Mouse (Mus musculus) limb, embryonic 14.5 days (tissue): ENCODE data around the gene Gm8180. TPM values are rescaled to one million over a fixed set of nuclear protein-coding genes. Genes with fewer than 3 reads are reported as not detected.
"Not testable (repeated sequence)": the region's sequence is repeated elsewhere in the genome, so short reads cannot be mapped to it uniquely, and the experiment has no call there.

ENCODE experiments used
- ATAC-seq: fragments of 200-750 bp; cut with Nextera tagmentation; 2 replicates; pipeline ENCODE4 v1.8.0; 2017; ENCODE audit warnings: low read depth, moderate number of reproducible peaks, moderate TSS enrichment; ENCODE audit not compliant: low FRiP score
- DNase-seq: peaks from one replicate; pipeline ENCODE4 v3.0.0-alpha.2; 2015; ENCODE audit warnings: low spot score
- H3K27ac ChIP-seq: fragments of 300-500 bp; sonication (generic); replicated peaks from 2 replicates; pipeline ENCODE4 v1.5.1; 2014; ENCODE audit warnings: low read depth, mild to moderate bottlenecking, low read length, moderate library complexity, mixed read lengths
- H3K27me3 ChIP-seq: fragments of 300-500 bp; sonication (generic); 2 replicates; pipeline ENCODE4 v1.6.1; 2014; ENCODE audit warnings: low read length, mixed read lengths; ENCODE audit not compliant: control insufficient read depth, insufficient read depth
- H3K36me3 ChIP-seq: fragments of 300-500 bp; sonication (generic); 2 replicates; pipeline ENCODE4 v1.6.1; 2014; ENCODE audit warnings: mild to moderate bottlenecking, low read length, moderate library complexity, mixed read lengths; ENCODE audit not compliant: control insufficient read depth, insufficient read depth
- H3K4me1 ChIP-seq: fragments of 300-500 bp; sonication (generic); 2 replicates; pipeline ENCODE4 v1.6.1; 2014; ENCODE audit warnings: antibody characterized with exemption, low read length, mixed read lengths; ENCODE audit not compliant: control insufficient read depth, insufficient read depth
- H3K4me2 ChIP-seq: fragments of 300-500 bp; sonication (generic); replicated peaks from 2 replicates; pipeline ENCODE4 v1.6.1; 2014; ENCODE audit warnings: low read depth, mild to moderate bottlenecking, low read length, moderate library complexity; ENCODE audit not compliant: severe bottlenecking
- H3K4me3 ChIP-seq: fragments of 300-500 bp; sonication (generic); replicated peaks from 2 replicates; pipeline ENCODE4 v1.5.1; 2014; ENCODE audit warnings: low read length
- H3K9ac ChIP-seq: fragments of 300-500 bp; sonication (generic); 2 replicates; pipeline ENCODE4 v1.6.1; 2014; ENCODE audit warnings: mild to moderate bottlenecking, low read depth, low read length, moderate library complexity; ENCODE audit not compliant: severe bottlenecking
- H3K9me3 ChIP-seq: fragments of 300-500 bp; sonication (generic); 2 replicates; pipeline ENCODE4 v1.6.1; 2016; ENCODE audit warnings: low read length; ENCODE audit not compliant: control insufficient read depth
- WGBS: fragments of 180-500 bp; shearing (Covaris S2); extraction: QIAGEN DNeasy Blood & Tissue Kit; methylation state at CpG from one replicate; pipeline ENCODE4 v1.1.7; 2014; 5-methylcytosine and 5-hydroxymethylcytosine counted together
- polyA plus RNA-seq, 2 experiments: library from polyadenylated mRNA; depleted of rRNA in 1 of 2; stranded (reverse) in 1 of 2; unstranded in 1 of 2; fragments of >200 nt; fragmentation: Nextera tagmentation in 1 of 2; extraction: Ambion mirVana in 1 of 2; gene quantifications; 2 replicates each; pipeline versions ENCODE4 v1.2.1 to v1.2.3; 2012 to 2014

The Gm8180 gene
- polyA plus RNA-seq (2012; rRNA removed) (not detected in 2 replicates), polyA plus RNA-seq (2014; fragmentation: Nextera tagmentation; extraction: Ambion mirVana) (not detected in 2 replicates)

DNA sequence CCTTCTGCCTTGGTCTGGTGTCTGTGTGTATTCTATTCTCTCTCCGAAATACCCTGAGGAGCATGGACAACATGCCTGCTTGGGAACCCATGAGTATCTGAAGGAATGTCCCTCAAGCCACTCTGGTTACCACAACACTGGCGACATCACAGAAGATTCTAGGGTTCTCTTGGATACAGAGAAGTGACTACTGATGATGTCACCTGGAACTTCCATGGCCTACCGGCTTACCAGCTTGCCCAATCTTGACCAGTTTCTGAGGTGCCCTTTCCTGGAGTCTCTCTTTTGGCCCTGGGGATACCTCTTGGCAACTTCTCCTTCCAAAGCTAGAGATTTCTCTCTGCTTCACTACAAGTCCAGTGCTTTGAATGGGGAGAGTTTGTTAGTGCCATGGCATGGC is at the start of gene Gm8180:
Gene Gm8180, minus strand, starts transcription at position 101 of the 400 bp plus-strand sequence.
- DNase-seq, ATAC-seq, H3K4me1 ChIP-seq, H3K9me3 ChIP-seq, H3K4me3 ChIP-seq, H3K4me2 ChIP-seq, H3K27me3 ChIP-seq, H3K27ac ChIP-seq, H3K36me3 ChIP-seq, H3K9ac ChIP-seq: not testable (repeated sequence)
- WGBS: 86% methylated on average over 2 of the region's 3 CpGs

DNA sequence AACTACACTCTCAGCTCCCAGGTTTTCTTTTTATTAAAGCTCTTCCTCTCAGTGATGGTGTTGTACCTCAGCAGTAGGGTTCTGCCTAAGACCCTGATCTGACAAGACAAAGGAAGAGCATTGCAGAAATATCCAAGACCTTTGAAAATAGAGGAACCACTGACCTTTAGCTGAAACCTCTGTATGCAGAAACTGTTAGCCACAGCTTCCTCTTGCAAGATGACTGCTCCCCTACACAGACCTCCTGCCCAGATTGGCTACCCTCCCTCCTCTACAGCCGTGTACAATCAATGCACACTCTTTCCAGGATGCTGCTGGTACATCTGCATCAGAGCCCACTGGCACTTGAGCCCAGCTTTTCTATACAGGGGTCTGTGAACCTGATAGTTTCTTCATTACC is 45.8 kb upstream of the Gm8180 start:
- H3K4me3 ChIP-seq, H3K36me3 ChIP-seq, H3K4me1 ChIP-seq, H3K27me3 ChIP-seq, H3K9ac ChIP-seq, H3K27ac ChIP-seq, DNase-seq, ATAC-seq, H3K9me3 ChIP-seq, H3K4me2 ChIP-seq: not testable (repeated sequence)
- 71% methylated on average over 1 of the region's 1 CpGs for WGBS

DNA sequence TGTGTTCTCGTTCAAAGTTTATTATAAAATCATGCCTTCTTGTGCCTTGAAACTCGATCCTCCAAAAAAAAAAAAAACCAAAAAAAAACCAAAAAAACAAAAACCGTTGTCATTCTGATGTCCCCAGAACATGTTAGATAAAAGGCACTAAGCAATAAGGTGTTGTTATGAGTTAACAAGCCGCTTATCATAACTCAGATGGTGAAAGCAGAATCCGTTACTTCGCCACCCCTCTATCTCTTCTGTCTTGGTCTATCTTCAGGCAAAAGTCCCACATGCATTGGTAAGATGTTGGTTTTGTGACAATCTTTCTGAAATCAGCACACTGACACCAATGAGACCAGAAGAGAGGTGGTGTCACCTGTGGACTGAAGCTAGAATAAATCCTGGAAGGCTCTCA is 39.6 kb upstream of the Gm8180 start:
- not testable (repeated sequence) for H3K4me3 ChIP-seq, ATAC-seq, H3K4me1 ChIP-seq, H3K9ac ChIP-seq, H3K4me2 ChIP-seq, H3K27ac ChIP-seq, H3K27me3 ChIP-seq, H3K36me3 ChIP-seq, DNase-seq, H3K9me3 ChIP-seq
- WGBS: 81% methylated on average over 6 of the region's 6 CpGs

DNA sequence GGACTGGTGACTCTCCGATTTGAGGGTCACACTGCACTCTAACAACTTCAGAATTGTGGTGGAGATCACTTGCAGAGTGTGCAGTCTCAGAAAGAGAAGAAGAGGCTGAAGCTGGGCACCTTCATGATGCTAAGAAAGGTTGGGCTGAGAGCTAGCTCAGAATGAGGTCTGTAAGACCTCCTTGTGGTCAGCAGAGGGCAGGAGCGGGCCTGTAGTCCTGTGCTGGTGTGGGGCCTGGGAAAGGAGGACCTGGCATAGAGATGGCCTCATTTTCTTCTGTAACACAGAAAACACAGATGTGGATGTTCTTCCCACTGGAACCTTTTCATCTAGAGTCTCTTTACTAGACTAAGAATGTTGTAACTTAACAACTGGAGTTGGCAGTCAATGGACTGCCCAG is 37.3 kb upstream of the Gm8180 start:
- not testable (repeated sequence) for ATAC-seq, H3K9me3 ChIP-seq, H3K4me1 ChIP-seq, H3K9ac ChIP-seq, H3K36me3 ChIP-seq, H3K27me3 ChIP-seq, H3K4me2 ChIP-seq, H3K27ac ChIP-seq, H3K4me3 ChIP-seq, DNase-seq
- WGBS: 73% methylated on average over 1 of the region's 2 CpGs

DNA sequence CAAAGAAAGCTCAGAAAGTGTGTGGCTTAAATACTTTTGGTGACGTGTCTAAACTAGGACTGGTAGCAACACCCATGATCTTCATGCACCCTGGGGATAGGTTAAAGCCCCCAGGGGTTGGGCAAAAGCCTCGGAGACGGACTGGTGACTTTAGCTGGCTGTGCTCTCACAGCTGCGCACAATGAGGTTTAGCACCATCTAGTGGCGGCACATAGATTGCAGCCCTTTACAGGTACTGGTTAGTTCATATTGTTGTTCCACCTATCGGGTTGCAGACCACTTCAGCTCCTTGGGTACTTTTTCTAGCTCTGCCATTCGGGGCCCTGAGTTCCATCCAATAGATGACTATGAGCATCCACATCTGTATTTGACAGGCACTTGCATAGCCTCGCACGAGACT is 27.9 kb upstream of the Gm8180 start:
- ATAC-seq: not testable (repeated sequence)
- DNase-seq: peak; percentile 41
- 65% methylated on average over 8 of the region's 9 CpGs for WGBS

DNA sequence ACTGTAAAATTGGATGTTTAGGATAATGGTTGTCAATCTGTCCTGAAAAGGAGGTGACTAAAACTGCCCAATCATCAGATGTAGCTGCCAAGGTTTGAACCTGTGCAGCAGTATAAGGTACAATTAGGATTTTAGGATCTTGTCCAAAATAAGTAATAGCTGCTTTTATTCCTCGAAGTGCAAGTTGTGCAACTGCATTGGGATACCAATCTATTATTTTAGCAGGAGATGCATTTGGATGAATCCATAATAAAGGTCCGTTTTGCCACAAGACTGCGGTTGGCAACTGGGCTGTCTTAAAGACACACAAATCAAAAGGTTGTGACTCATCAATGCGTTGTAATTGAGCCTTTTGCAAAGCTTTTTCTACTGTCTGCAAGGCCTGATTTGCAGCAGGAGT is 23.6 kb upstream of the Gm8180 start:
- not testable (repeated sequence) for H3K27ac ChIP-seq, H3K27me3 ChIP-seq, H3K36me3 ChIP-seq, H3K9me3 ChIP-seq, H3K4me2 ChIP-seq, H3K9ac ChIP-seq, ATAC-seq, H3K4me1 ChIP-seq, H3K4me3 ChIP-seq, DNase-seq
- 73% methylated on average over 3 of the region's 4 CpGs for WGBS

More for the DNA sequence above, 27.9 kb upstream of the Gm8180 start:
- not testable (repeated sequence) for H3K9ac ChIP-seq, H3K4me2 ChIP-seq, H3K27ac ChIP-seq, H3K36me3 ChIP-seq, H3K27me3 ChIP-seq, H3K4me1 ChIP-seq, H3K4me3 ChIP-seq, H3K9me3 ChIP-seq

DNA sequence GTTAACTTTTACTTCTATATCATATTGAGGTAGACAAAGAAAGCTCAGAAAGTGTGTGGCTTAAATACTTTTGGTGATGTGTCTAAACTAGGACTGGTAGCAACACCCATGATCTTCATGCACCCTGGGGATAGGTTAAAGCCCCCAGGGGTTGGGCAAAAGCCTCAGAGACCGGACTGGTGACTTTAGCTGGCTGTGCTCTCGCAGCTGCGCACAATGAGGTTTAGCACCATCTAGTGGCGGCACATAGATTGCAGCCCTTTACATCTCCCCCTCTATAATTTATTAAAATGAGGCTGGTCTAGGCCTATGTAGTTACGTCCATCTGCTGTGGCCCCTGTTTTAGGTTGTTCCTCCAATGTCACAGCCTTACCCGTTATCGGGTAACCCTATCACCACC is 19.9 kb upstream of the Gm8180 start:
- H3K27ac ChIP-seq, H3K9me3 ChIP-seq, H3K4me2 ChIP-seq, H3K36me3 ChIP-seq, H3K9ac ChIP-seq, H3K4me3 ChIP-seq, H3K27me3 ChIP-seq, ATAC-seq, H3K4me1 ChIP-seq, DNase-seq: not testable (repeated sequence)
- 15% methylated on average over 7 of the region's 7 CpGs for WGBS

DNA sequence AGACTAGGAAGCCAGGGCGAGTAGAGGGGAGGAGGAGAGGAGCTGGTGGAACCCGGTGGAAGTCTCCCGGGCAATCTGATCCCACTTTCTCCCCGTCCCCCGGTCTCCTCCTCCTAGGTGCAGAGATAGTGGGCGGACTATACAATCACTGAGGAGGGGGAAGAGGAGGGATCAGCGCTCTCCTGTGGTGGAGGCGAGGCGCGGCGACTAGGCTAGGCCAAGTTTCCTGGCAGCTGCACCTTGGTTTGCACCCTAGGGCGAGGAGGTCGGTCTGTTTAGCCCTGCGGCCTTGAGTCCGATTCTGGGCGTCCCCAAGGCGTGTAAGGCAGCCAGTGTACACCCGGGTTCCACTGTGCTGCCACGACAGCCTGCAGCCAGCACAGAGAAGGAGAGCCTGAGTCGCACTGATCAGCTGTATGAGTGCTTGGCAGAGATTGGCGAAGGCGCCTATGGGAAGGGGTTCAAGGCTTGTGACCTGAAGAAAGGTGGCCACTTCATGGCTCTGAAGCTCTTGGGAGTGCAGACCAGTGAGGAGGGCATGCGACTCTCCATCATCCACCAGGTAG is 12.4 kb upstream of the Gm8180 start:
- not testable (repeated sequence) for DNase-seq
- WGBS: 9% methylated on average over 23 of the region's 23 CpGs

More for the DNA sequence above, 12.4 kb upstream of the Gm8180 start:
- H3K27ac ChIP-seq, H3K27me3 ChIP-seq, H3K4me1 ChIP-seq, H3K36me3 ChIP-seq, H3K9me3 ChIP-seq: not testable (repeated sequence)
- Histone ChIP-seq H3K9ac (peak overlapping the region; percentile 28), H3K4me2 (peak overlapping the region; percentile 41), H3K4me3 (peak overlapping the region; percentile 10; the same call in 1 of the 2 replicates)
- 0 out of 2 replicates have a peak, but pooled peaks have one; percentile 19 for ATAC-seq
